Mouse (Mus musculus) embryonic facial prominence, embryonic 15.5 days (tissue): ENCODE results near the gene Zfp446. TPM values are rescaled to one million over a fixed set of nuclear protein-coding genes. Genes with fewer than 3 reads are reported as not detected.

Source experiments
- ATAC-seq: fragments of 200-750 bp; cut with Nextera tagmentation; 2 replicates; pipeline ENCODE4 v1.8.0; 2017; ENCODE audit warnings: low read depth, moderate TSS enrichment; ENCODE audit not compliant: insufficient number of reproducible peaks, low FRiP score, low TSS enrichment
- H3K27ac ChIP-seq: fragments of 300-500 bp; sonication (generic); replicated peaks from 2 replicates; pipeline ENCODE4 v1.5.1; 2015; ENCODE audit warnings: mild to moderate bottlenecking, inconsistent platforms
- H3K27me3 ChIP-seq: fragments of 300-500 bp; sonication (generic); 2 replicates; pipeline ENCODE4 v1.6.1; 2015; ENCODE audit warnings: inconsistent platforms
- H3K36me3 ChIP-seq: fragments of 300-500 bp; sonication (generic); 2 replicates; pipeline ENCODE4 v1.6.1; 2015; ENCODE audit warnings: mild to moderate bottlenecking, inconsistent platforms
- H3K4me1 ChIP-seq: fragments of 300-500 bp; sonication (generic); 2 replicates; pipeline ENCODE4 v1.6.1; 2015; ENCODE audit warnings: inconsistent platforms
- H3K4me2 ChIP-seq: fragments of 300-500 bp; sonication (generic); replicated peaks from 2 replicates; pipeline ENCODE4 v1.6.1; 2015; ENCODE audit warnings: mild to moderate bottlenecking, inconsistent platforms
- H3K4me3 ChIP-seq: fragments of 300-500 bp; sonication (generic); replicated peaks from 2 replicates; pipeline ENCODE4 v1.5.1; 2015; ENCODE audit warnings: mild to moderate bottlenecking, inconsistent platforms
- H3K9ac ChIP-seq: fragments of 300-500 bp; sonication (generic); 2 replicates; pipeline ENCODE4 v1.6.1; 2015; ENCODE audit warnings: inconsistent platforms
- H3K9me3 ChIP-seq: fragments of 300-500 bp; sonication (generic); replicated peaks from 2 replicates; pipeline ENCODE4 v1.6.1; 2016; ENCODE audit warnings: inconsistent platforms
- WGBS: fragments of 180-500 bp; shearing (Covaris S2); methylation state at CpG from one replicate; pipeline ENCODE4 v1.1.7; 2015; 5-methylcytosine and 5-hydroxymethylcytosine counted together
- polyA plus RNA-seq: library from polyadenylated mRNA; unstranded; fragments of >200 nt; fragmentation: Nextera tagmentation; extraction: Ambion mirVana; gene quantifications from 2 replicates; pipeline ENCODE4 v1.2.1, GENCODE M21; 2015

Gene Zfp446
- polyA plus RNA-seq, 1 experiment from 2014 or later: 10.7 TPM

- Histone ChIP-seq H3K36me3 (no peaks in the 10 kb centered on the region), H3K4me3 (no peak overlapping the region), H3K4me1 (no peaks in the 10 kb centered on the region), H3K9me3 (no peaks in the 10 kb centered on the region), H3K27ac (no peak overlapping the region), H3K4me2 (no peak overlapping the region), H3K9ac (no peak overlapping the region), H3K27me3 (no peaks in the 10 kb centered on the region)
- no peak for ATAC-seq
- WGBS: 77% methylated on average over 8 of the region's 8 CpGs
These were observed 10.0 kb downstream of the Zfp446 start for GRCm38 (mm10) chr7:12987409-12988189.

GRCm38 (mm10) chr7:12992222-12992621 lies 14.6 kb downstream of the Zfp446 start:
- 7% methylated on average over 3 of the region's 3 CpGs for WGBS
- no peak overlapping the region for H3K27ac ChIP-seq
- no peak for ATAC-seq

GRCm38 (mm10) chr7:12993148-12993547 lies 15.5 kb downstream of the Zfp446 start:
- no peak for ATAC-seq
- 91% methylated on average over 10 of the region's 10 CpGs for WGBS
- H3K36me3 ChIP-seq: no peaks in the 10 kb centered on the region

More at GRCm38 (mm10) chr7:12992222-12992621, 14.6 kb downstream of the Zfp446 start:
- Histone ChIP-seq H3K9me3 (no peaks in the 10 kb centered on the region), H3K9ac (no peak overlapping the region), H3K4me2 (no peak overlapping the region), H3K27me3 (no peaks in the 10 kb centered on the region), H3K36me3 (no peaks in the 10 kb centered on the region), H3K4me1 (no peaks in the 10 kb centered on the region), H3K4me3 (no peak overlapping the region)

GRCm38 (mm10) chr7:12995862-12996261 lies 18.2 kb downstream of the Zfp446 start:
- Histone ChIP-seq H3K27ac (no peak overlapping the region), H3K27me3 (no peaks in the 10 kb centered on the region), H3K9ac (no peak overlapping the region), H3K4me2 (no peak overlapping the region), H3K9me3 (no peaks in the 10 kb centered on the region), H3K4me3 (no peak overlapping the region), H3K36me3 (no peaks in the 10 kb centered on the region), H3K4me1 (no peaks in the 10 kb centered on the region)
- no peak for ATAC-seq

More at GRCm38 (mm10) chr7:12993148-12993547, 15.5 kb downstream of the Zfp446 start:
- Histone ChIP-seq H3K9ac (no peak overlapping the region), H3K4me2 (no peak overlapping the region), H3K4me3 (no peak overlapping the region), H3K27ac (no peak overlapping the region), H3K9me3 (no peaks in the 10 kb centered on the region), H3K4me1 (no peaks in the 10 kb centered on the region), H3K27me3 (no peaks in the 10 kb centered on the region)

GRCm38 (mm10) chr7:12997230-12997629 lies 19.6 kb downstream of the Zfp446 start:
- Histone ChIP-seq H3K27me3 (no peaks in the 10 kb centered on the region), H3K4me2 (no peak overlapping the region), H3K4me3 (no peak overlapping the region), H3K27ac (no peak overlapping the region), H3K36me3 (no peaks in the 10 kb centered on the region), H3K9me3 (no peaks in the 10 kb centered on the region), H3K4me1 (no peaks in the 10 kb centered on the region), H3K9ac (no peak overlapping the region)
- no peak for ATAC-seq
- WGBS: 59% methylated on average over 5 of the region's 5 CpGs

GRCm38 (mm10) chr7:12998053-12998452 lies 20.4 kb downstream of the Zfp446 start, which contains the start of gene Slc27a5:
TSS of gene Slc27a5 (minus strand) at chr7:12998192.
- Histone ChIP-seq H3K36me3 (no peaks in the 10 kb centered on the region), H3K9me3 (no peaks in the 10 kb centered on the region), H3K27ac (no peak within 1 kb of the TSS), H3K4me2 (no peak within 1 kb of the TSS), H3K4me3 (no peak within 1 kb of the TSS), H3K27me3 (no peaks in the 10 kb centered on the region), H3K4me1 (no peaks in the 10 kb centered on the region), H3K9ac (no peak within 1 kb of the TSS)
- 72% methylated on average over 5 of the region's 5 CpGs for WGBS
- no peak for ATAC-seq

- no peaks in the 10 kb centered on the region for H3K9me3 ChIP-seq
- ATAC-seq: no peak
These were observed 21.2 kb downstream of the Zfp446 start, which contains the start of gene Trim28 for GRCm38 (mm10) chr7:12998851-12999250. TSS of gene Trim28 (plus strand) at chr7:12999114.

GRCm38 (mm10) chr7:13001584-13001983 lies 23.9 kb downstream of the Zfp446 start:
- no peak overlapping the region for H3K27ac ChIP-seq
- WGBS: 70% methylated on average over 1 of the region's 1 CpGs
- peaks cover 19% of the 10 kb centered on the region for H3K36me3 ChIP-seq
- H3K9ac ChIP-seq: no peak overlapping the region
- no peaks in the 10 kb centered on the region for H3K27me3 ChIP-seq
- no peak overlapping the region for H3K4me2 ChIP-seq
- H3K9me3 ChIP-seq: no peaks in the 10 kb centered on the region
- no peaks in the 10 kb centered on the region for H3K4me1 ChIP-seq
- no peak for ATAC-seq
- H3K4me3 ChIP-seq: no peak overlapping the region

More at GRCm38 (mm10) chr7:12998851-12999250, 21.2 kb downstream of the Zfp446 start, which contains the start of gene Trim28:
- no peak within 1 kb of the TSS for H3K4me3 ChIP-seq
- H3K4me2 ChIP-seq: no peak within 1 kb of the TSS
- no peak within 1 kb of the TSS for H3K27ac ChIP-seq
- no peaks in the 10 kb centered on the region for H3K4me1 ChIP-seq
- no peaks in the 10 kb centered on the region for H3K27me3 ChIP-seq
- no peaks in the 10 kb centered on the region; the same call in 1 of the 2 replicates for H3K36me3 ChIP-seq
- WGBS: 70% methylated on average over 3 of the region's 3 CpGs
- no peak within 1 kb of the TSS for H3K9ac ChIP-seq

- no peaks in the 10 kb centered on the region for H3K9me3 ChIP-seq
- no peak for ATAC-seq
These were observed 25.7 kb downstream of the Zfp446 start for GRCm38 (mm10) chr7:13003380-13003779.

GRCm38 (mm10) chr7:13006011-13006410 lies 28.4 kb downstream of the Zfp446 start:
- Histone ChIP-seq H3K4me1 (peaks cover 30% of the 10 kb centered on the region), H3K4me3 (no peak overlapping the region), H3K36me3 (peaks cover 35% of the 10 kb centered on the region), H3K9me3 (no peaks in the 10 kb centered on the region), H3K27me3 (no peaks in the 10 kb centered on the region), H3K4me2 (no peak overlapping the region), H3K27ac (no peak overlapping the region), H3K9ac (no peak overlapping the region)
- ATAC-seq: no peak
- 88% methylated on average over 17 of the region's 17 CpGs for WGBS

More at GRCm38 (mm10) chr7:13003380-13003779, 25.7 kb downstream of the Zfp446 start:
- Histone ChIP-seq H3K9ac (no peak overlapping the region), H3K27ac (no peak overlapping the region), H3K36me3 (peaks cover 35% of the 10 kb centered on the region), H3K4me2 (no peak overlapping the region), H3K27me3 (no peaks in the 10 kb centered on the region), H3K4me3 (no peak overlapping the region), H3K4me1 (peaks cover 15% of the 10 kb centered on the region)
- WGBS: 72% methylated on average over 5 of the region's 5 CpGs

GRCm38 (mm10) chr7:13006531-13006930 lies 28.9 kb downstream of the Zfp446 start:
- H3K4me1 ChIP-seq: peaks cover 30% of the 10 kb centered on the region
- 85% methylated on average over 10 of the region's 10 CpGs for WGBS
- no peaks in the 10 kb centered on the region for H3K9me3 ChIP-seq
- no peak overlapping the region for H3K4me2 ChIP-seq
- ATAC-seq: no peak
- no peak overlapping the region for H3K9ac ChIP-seq
- H3K27ac ChIP-seq: no peak overlapping the region
- no peak overlapping the region for H3K4me3 ChIP-seq
- peaks cover 35% of the 10 kb centered on the region for H3K36me3 ChIP-seq
- no peaks in the 10 kb centered on the region for H3K27me3 ChIP-seq
